Mouse (Mus musculus) liver, embryonic 14.5 days (tissue): ENCODE measurements around the gene Rnf208.

Source experiments
- CTCF ChIP-seq: IDR thresholded peaks from 2 replicates; pipeline ENCODE4 v1.5.1; 2016; ENCODE audit warnings: antibody characterized with exemption, low read depth, control low read depth
- EP300 ChIP-seq: IDR thresholded peaks from 2 replicates; pipeline ENCODE4 v1.6.1; 2016; ENCODE audit warnings: antibody characterized with exemption, low read depth

DNA sequence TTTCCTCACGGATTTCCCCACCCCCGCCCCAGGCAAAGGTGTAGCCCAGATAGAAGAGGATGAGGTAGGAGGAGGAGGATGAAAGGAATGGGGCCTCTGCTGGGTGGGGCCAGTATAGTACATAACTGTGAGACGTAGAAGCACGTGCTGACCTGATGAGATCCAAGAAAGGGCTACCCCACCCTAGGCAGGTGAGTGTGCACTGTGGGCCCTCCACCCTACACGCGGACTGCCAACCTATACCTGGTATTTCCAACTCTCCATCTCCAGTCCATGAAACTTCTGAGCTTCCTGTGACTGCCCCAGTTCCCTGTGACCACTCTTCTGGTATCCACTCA, 648 bp upstream of the Rnf208 start:
- no peak for TF ChIP-seq CTCF
- TF ChIP-seq EP300, result no peak
